Mouse (Mus musculus) hindbrain, embryonic 14.5 days (tissue): ENCODE results near the gene Rnf215. TPM values are rescaled to one million over a fixed set of nuclear protein-coding genes. Genes with fewer than 3 reads are reported as not detected.
"Not testable (repeated sequence)": the region's sequence is repeated elsewhere in the genome, so short reads cannot be mapped to it uniquely, and the experiment has no call there.

Experiments
- ATAC-seq: fragments of 200-750 bp; cut with Nextera tagmentation; 2 replicates; pipeline ENCODE4 v1.8.0; 2017; ENCODE audit warnings: moderate number of reproducible peaks, mild to moderate bottlenecking, moderate TSS enrichment, moderate library complexity; ENCODE audit not compliant: low FRiP score
- DNase-seq: peaks from one replicate; pipeline ENCODE4 v3.0.0-alpha.2; 2015; ENCODE audit warnings: low spot score
- H3K27ac ChIP-seq: fragments of 300-500 bp; sonication (generic); 2 replicates; pipeline ENCODE4 v1.5.1; 2014; ENCODE audit warnings: mild to moderate bottlenecking, moderate library complexity
- H3K27me3 ChIP-seq: fragments of 300-500 bp; sonication (generic); 2 replicates; pipeline ENCODE4 v1.6.1; 2014; ENCODE audit warnings: mild to moderate bottlenecking, low read length, mixed read lengths; ENCODE audit not compliant: control insufficient read depth, insufficient read depth
- H3K36me3 ChIP-seq: fragments of 300-500 bp; sonication (generic); replicated peaks from 2 replicates; pipeline ENCODE4 v1.6.1; 2014; ENCODE audit not compliant: control insufficient read depth, insufficient read depth
- H3K4me1 ChIP-seq: fragments of 300-500 bp; sonication (generic); replicated peaks from 2 replicates; pipeline ENCODE4 v1.6.1; 2014; ENCODE audit warnings: antibody characterized with exemption, low read length, mixed read lengths; ENCODE audit not compliant: control insufficient read depth, insufficient read depth
- H3K4me2 ChIP-seq: fragments of 300-500 bp; sonication (generic); replicated peaks from 2 replicates; pipeline ENCODE4 v1.6.1; 2014; ENCODE audit warnings: mild to moderate bottlenecking, moderate library complexity
- H3K4me3 ChIP-seq: fragments of 300-500 bp; sonication (generic); replicated peaks from 2 replicates; pipeline ENCODE4 v1.5.1; 2014; ENCODE audit warnings: mild to moderate bottlenecking, low read length
- H3K9ac ChIP-seq: fragments of 300-500 bp; sonication (generic); 2 replicates; pipeline ENCODE4 v1.6.1; 2014
- H3K9me3 ChIP-seq: fragments of 300-500 bp; sonication (generic); 2 replicates; pipeline ENCODE4 v1.6.1; 2016; ENCODE audit warnings: low read length; ENCODE audit not compliant: control insufficient read depth
- WGBS: fragments of 180-500 bp; shearing (Covaris S2); extraction: QIAGEN DNeasy Blood & Tissue Kit; methylation state at CpG from one replicate; pipeline ENCODE4 v1.1.7; 2014; 5-methylcytosine and 5-hydroxymethylcytosine counted together
- polyA plus RNA-seq: library from polyadenylated mRNA; unstranded; fragments of >200 nt; fragmentation: Nextera tagmentation; extraction: Ambion mirVana; gene quantifications from 2 replicates; pipeline ENCODE4 v1.2.1, GENCODE M21; 2014

Gene Rnf215
- polyA plus RNA-seq, 1 experiment from 2014 or later = 48.2 TPM

- no peak for ATAC-seq
- no peaks in the 10 kb centered on the region for H3K27me3 ChIP-seq
Measured at GRCm38 (mm10) chr11:4112033-4112432, 23.0 kb upstream of the Rnf215 start.

GRCm38 (mm10) chr11:4112861-4113260 lies 22.1 kb upstream of the Rnf215 start:
- WGBS = 90% methylated on average over 6 of the region's 6 CpGs
- H3K9me3 ChIP-seq = no peaks in the 10 kb centered on the region
- ATAC-seq = no peak

More at GRCm38 (mm10) chr11:4112033-4112432, 23.0 kb upstream of the Rnf215 start:
- DNase-seq = no peak
- 89% methylated on average over 4 of the region's 4 CpGs for WGBS
- H3K27ac ChIP-seq = no peak overlapping the region
- no peak overlapping the region for H3K4me2 ChIP-seq
- H3K36me3 ChIP-seq = peaks cover 21% of the 10 kb centered on the region
- H3K4me3 ChIP-seq = no peak overlapping the region
- no peak overlapping the region for H3K9ac ChIP-seq
- H3K9me3 ChIP-seq = no peaks in the 10 kb centered on the region
- no peaks in the 10 kb centered on the region for H3K4me1 ChIP-seq

GRCm38 (mm10) chr11:4113496-4113895 lies 21.5 kb upstream of the Rnf215 start:
- Histone ChIP-seq H3K36me3 (peaks cover 20% of the 10 kb centered on the region), H3K4me2 (no peak overlapping the region), H3K4me3 (no peak overlapping the region), H3K4me1 (0 out of 2 replicates have a peak, but pooled peaks cover 10% of the 10 kb centered on the region), H3K27ac (no peak overlapping the region), H3K27me3 (no peaks in the 10 kb centered on the region), H3K9me3 (no peaks in the 10 kb centered on the region), H3K9ac (no peak overlapping the region)
- WGBS = 80% methylated on average over 4 of the region's 4 CpGs
- ATAC-seq (no peak), DNase-seq (no peak)

More at GRCm38 (mm10) chr11:4112861-4113260, 22.1 kb upstream of the Rnf215 start:
- no peaks in the 10 kb centered on the region for H3K27me3 ChIP-seq
- no peak overlapping the region for H3K9ac ChIP-seq
- no peak for DNase-seq
- H3K4me2 ChIP-seq = no peak overlapping the region
- H3K4me3 ChIP-seq = no peak overlapping the region
- 0 out of 2 replicates have a peak, but pooled peaks cover 6% of the 10 kb centered on the region for H3K4me1 ChIP-seq
- H3K27ac ChIP-seq = no peak overlapping the region
- H3K36me3 ChIP-seq = peaks cover 21% of the 10 kb centered on the region

- WGBS = 89% methylated on average over 6 of the region's 6 CpGs
- H3K27ac ChIP-seq = no peak overlapping the region
- no peak for ATAC-seq
- H3K9ac ChIP-seq = no peak overlapping the region
- H3K4me1 ChIP-seq = peaks cover 15% of the 10 kb centered on the region
- DNase-seq = no peak
- no peak overlapping the region for H3K4me2 ChIP-seq
- no peak overlapping the region for H3K4me3 ChIP-seq
- H3K27me3 ChIP-seq = no peaks in the 10 kb centered on the region
- no peaks in the 10 kb centered on the region for H3K9me3 ChIP-seq
- H3K36me3 ChIP-seq = peaks cover 17% of the 10 kb centered on the region
Measured at GRCm38 (mm10) chr11:4113970-4114369, 21.0 kb upstream of the Rnf215 start.

GRCm38 (mm10) chr11:4114541-4114940 lies 20.5 kb upstream of the Rnf215 start:
- H3K27me3 ChIP-seq, H3K4me2 ChIP-seq, H3K9me3 ChIP-seq, H3K9ac ChIP-seq, H3K27ac ChIP-seq, DNase-seq, ATAC-seq, H3K4me3 ChIP-seq: not testable (repeated sequence)
- Histone ChIP-seq H3K4me1 (peaks cover 16% of the 10 kb centered on the region), H3K36me3 (peaks cover 17% of the 10 kb centered on the region)
- WGBS = 83% methylated on average over 6 of the region's 6 CpGs

- H3K36me3 ChIP-seq = peaks cover 11% of the 10 kb centered on the region
- no peak overlapping the region for H3K27ac ChIP-seq
- peaks cover 16% of the 10 kb centered on the region for H3K4me1 ChIP-seq
- no peaks in the 10 kb centered on the region for H3K9me3 ChIP-seq
- H3K4me2 ChIP-seq = no peak overlapping the region
- H3K4me3 ChIP-seq = no peak overlapping the region
- WGBS = 88% methylated on average over 4 of the region's 4 CpGs
- peaks cover 4% of the 10 kb centered on the region; the same call in 1 of the 2 replicates for H3K27me3 ChIP-seq
- ATAC-seq (no peak), DNase-seq (no peak)
- H3K9ac ChIP-seq = no peak overlapping the region
Measured at GRCm38 (mm10) chr11:4115407-4115806, 19.6 kb upstream of the Rnf215 start.

- peaks cover 4% of the 10 kb centered on the region; the same call in 1 of the 2 replicates for H3K27me3 ChIP-seq
- peak overlapping the region; percentile 90; the same call in 1 of the 2 replicates for H3K4me2 ChIP-seq
- DNase-seq (no peak), ATAC-seq (no peak)
- peaks cover 16% of the 10 kb centered on the region for H3K4me1 ChIP-seq
- H3K27ac ChIP-seq = no peak overlapping the region
- no peak overlapping the region for H3K9ac ChIP-seq
- no peak overlapping the region for H3K4me3 ChIP-seq
- H3K36me3 ChIP-seq = no peaks in the 10 kb centered on the region
- no peaks in the 10 kb centered on the region for H3K9me3 ChIP-seq
- WGBS = 51% methylated on average over 11 of the region's 11 CpGs
Measured at GRCm38 (mm10) chr11:4116458-4117141, 18.4 kb upstream of the Rnf215 start.

- 0 out of 2 replicates have a peak, but pooled peaks have one; percentile 9 for ATAC-seq
- Histone ChIP-seq H3K36me3 (no peaks in the 10 kb centered on the region), H3K4me1 (peaks cover 16% of the 10 kb centered on the region), H3K9me3 (no peaks in the 10 kb centered on the region), H3K9ac (peak overlapping the region; percentile 71), H3K4me3 (peak overlapping the region; percentile 51), H3K27me3 (peaks cover 4% of the 10 kb centered on the region; the same call in 1 of the 2 replicates), H3K27ac (no peak overlapping the region), H3K4me2 (peak overlapping the region; percentile 90)
- no peak for DNase-seq
- 17% methylated on average over 3 of the region's 3 CpGs for WGBS
Measured at GRCm38 (mm10) chr11:4117372-4118071, 17.5 kb upstream of the Rnf215 start.
